Comparison of ENCODE assay signal across 16 mouse cellular contexts in genomic region chr10:111580401-111581100, GRCm38 (mm10).
A peak's percentile ranks its signal among the peaks of the same experiment; 100 is the strongest.
DNase-seq lines count a peak whose midpoint lies in the region; ATAC-seq and TF ChIP-seq lines count a peak whose summit lies in the region.
"Had no signal": no experiment of that assay in that cellular context is flagged by ENCODE, and none has a peak within 500 bp of the region (broad histone marks: within the 10 kb centered on the region; RNA-seq: fewer than 3 reads in every experiment).

No protein-coding gene starts in this region.

- H3K4me3 ChIP-seq in kidney, adult 2 months (ENCODE audit: insufficient read depth, low read depth, low read length), result no peak overlapping the region
- no peak overlapping the region for H3K4me3 ChIP-seq in kidney, embryonic 16.5 days (ENCODE audit: low read length)
- H3K4me3 ChIP-seq: embryonic facial prominence, embryonic 13.5 days; forebrain, embryonic 13.5 days; neural tube, embryonic 15.5 days had no signal

- 76% methylated on average over 11 of the region's 11 CpGs for WGBS in kidney, adult 2 months
- 63% methylated on average over 11 of the region's 11 CpGs for WGBS in kidney, embryonic 16.5 days

- no peak for ATAC-seq in kidney, embryonic 16.5 days (ENCODE audit: low FRiP score, low TSS enrichment)
- ATAC-seq: forebrain, embryonic 13.5 days; intestine, postnatal 0 days; lung, postnatal 0 days had no signal

- H3K36me3 ChIP-seq in kidney, adult 2 months (ENCODE audit: control insufficient read depth, insufficient read depth, low read length), result no peaks in the 10 kb centered on the region
- no peaks in the 10 kb centered on the region for H3K36me3 ChIP-seq in kidney, embryonic 16.5 days (ENCODE audit: insufficient read depth, low read length)
- H3K36me3 ChIP-seq: embryonic facial prominence, embryonic 13.5 days; neural tube, embryonic 15.5 days had no signal

- H3K27me3 ChIP-seq in kidney, adult 2 months (replicated peaks; ENCODE audit: control insufficient read depth, insufficient read depth, low read length), result no peaks in the 10 kb centered on the region
- H3K27me3 ChIP-seq in kidney, embryonic 16.5 days (ENCODE audit: insufficient read depth, low read length), result no peaks in the 10 kb centered on the region
- H3K27me3 ChIP-seq: CH12.LX; embryonic facial prominence, embryonic 13.5 days; forebrain, embryonic 13.5 days; neural tube, embryonic 15.5 days had no signal

- H3K9ac ChIP-seq in kidney, embryonic 16.5 days (replicated peaks; ENCODE audit: low read length), result no peak overlapping the region
- H3K9ac ChIP-seq: embryonic facial prominence, embryonic 13.5 days; forebrain, embryonic 13.5 days; neural tube, embryonic 15.5 days had no signal

- H3K4me2 ChIP-seq in kidney, embryonic 16.5 days (replicated peaks; ENCODE audit: low read depth, low read length), result no peak overlapping the region
- H3K4me2 ChIP-seq: embryonic facial prominence, embryonic 13.5 days; forebrain, embryonic 13.5 days; neural tube, embryonic 15.5 days had no signal

- H3K9me3 ChIP-seq in kidney, embryonic 16.5 days (ENCODE audit: low read length), result no peaks in the 10 kb centered on the region
- H3K9me3 ChIP-seq: embryonic facial prominence, embryonic 13.5 days; forebrain, embryonic 13.5 days; neural tube, embryonic 15.5 days had no signal

- peak; percentile 86 for DNase-seq in kidney, adult 2 months
- DNase-seq in c-Kit-positive CD71-positive TER-119-positive erythroid progenitor cells, embryonic 14.5 days (ENCODE audit: low spot score), result peak; percentile 55
- peak; percentile 71 to 75 for DNase-seq in kidney, postnatal 36 days
- peak; percentile 84 for DNase-seq in yolk sac, embryonic 10.5 days (ENCODE audit: low spot score)
- no peak for DNase-seq in layer of hippocampus, adult 9-10 months (ENCODE audit: low spot score)
- DNase-seq in left cerebral cortex, adult 11 months (ENCODE audit: low spot score), result no peak
- DNase-seq: cerebellum, adult 9-11 months; left cerebral cortex, postnatal 4 days; right cerebral cortex, postnatal 4 days had no signal

- peaks cover 16% of the 10 kb centered on the region for H3K4me1 ChIP-seq in kidney, adult 2 months (ENCODE audit: control insufficient read depth, insufficient read depth, low read length)
- H3K4me1 ChIP-seq in kidney, embryonic 16.5 days (ENCODE audit: insufficient read depth, low read length), result peaks cover 36% of the 10 kb centered on the region
- H3K4me1 ChIP-seq: forebrain, embryonic 13.5 days; neural tube, embryonic 15.5 days had no signal

- no peak overlapping the region for H3K27ac ChIP-seq in kidney, adult 2 months (ENCODE audit: insufficient read depth, low read depth, low read length)
- H3K27ac ChIP-seq in kidney, embryonic 16.5 days (ENCODE audit: low read length), result no peak overlapping the region
- H3K27ac ChIP-seq: embryonic facial prominence, embryonic 13.5 days; forebrain, embryonic 13.5 days; neural tube, embryonic 15.5 days had no signal

- no peak for TF ChIP-seq CTCF in kidney, adult 2 months (conservative IDR thresholded peaks at IDR 0.05; ENCODE audit: insufficient read depth, insufficient read length, low read depth, low read length)

- TF ChIP-seq POLR2A in kidney, adult 2 months (IDR thresholded peaks at IDR 0.05; ENCODE audit: low read depth, low read length), result no peak

Comparison
In these comparisons a context has a peak if more than half of its experiments do, and no peak if none do; other contexts are left out.
1. DNase-seq: peak in kidney, adult 2 months (single experiment), c-Kit-positive CD71-positive TER-119-positive erythroid progenitor cells, embryonic 14.5 days (single experiment), kidney, postnatal 36 days (2 of 2) and yolk sac, embryonic 10.5 days (single experiment); none in layer of hippocampus, adult 9-10 months (single experiment) and left cerebral cortex, adult 11 months (single experiment).